Mouse (Mus musculus) hindbrain, postnatal 0 days (tissue): ENCODE measurements around the gene Ccdc155. TPM values are rescaled to one million over a fixed set of nuclear protein-coding genes. Genes with fewer than 3 reads are reported as not detected.

Experiments used
- ATAC-seq: fragments of 200-750 bp; cut with Nextera tagmentation; 2 replicates; pipeline ENCODE4 v1.8.0; 2017; ENCODE audit warnings: mild to moderate bottlenecking, moderate TSS enrichment, moderate library complexity
- DNase-seq: peaks from one replicate; pipeline ENCODE4 v3.0.0-alpha.2; 2015; ENCODE audit warnings: low spot score
- H3K27ac ChIP-seq: fragments of 300-500 bp; sonication (generic); 2 replicates; pipeline ENCODE4 v1.5.1; 2014; ENCODE audit warnings: mild to moderate bottlenecking
- H3K27me3 ChIP-seq: fragments of 300-500 bp; sonication (generic); 2 replicates; pipeline ENCODE4 v1.6.1; 2014; ENCODE audit warnings: low read length, mixed read lengths; ENCODE audit not compliant: insufficient read depth
- H3K36me3 ChIP-seq: fragments of 300-500 bp; sonication (generic); 2 replicates; pipeline ENCODE4 v1.6.1; 2014; ENCODE audit warnings: low read length, mixed read lengths; ENCODE audit not compliant: insufficient read depth
- H3K4me1 ChIP-seq: fragments of 300-500 bp; sonication (generic); 2 replicates; pipeline ENCODE4 v1.6.1; 2014; ENCODE audit warnings: antibody characterized with exemption, low read length, mixed read lengths; ENCODE audit not compliant: insufficient read depth
- H3K4me2 ChIP-seq: fragments of 300-500 bp; sonication (generic); 2 replicates; pipeline ENCODE4 v1.6.1; 2014; ENCODE audit warnings: low read depth, mild to moderate bottlenecking, low read length, moderate library complexity, mixed read lengths
- H3K4me3 ChIP-seq: fragments of 300-500 bp; sonication (generic); 2 replicates; pipeline ENCODE4 v1.5.1; 2014; ENCODE audit warnings: low read length
- H3K9ac ChIP-seq: fragments of 300-500 bp; sonication (generic); replicated peaks from 2 replicates; pipeline ENCODE4 v1.6.1; 2014; ENCODE audit warnings: mild to moderate bottlenecking, low read length, moderate library complexity, mixed read lengths
- H3K9me3 ChIP-seq: fragments of 300-500 bp; sonication (generic); 2 replicates; pipeline ENCODE4 v1.6.1; 2016; ENCODE audit warnings: low read length, mixed read lengths
- CTCF ChIP-seq: IDR thresholded peaks from 2 replicates; pipeline ENCODE4 v1.5.1; 2016; ENCODE audit warnings: antibody characterized with exemption, control low read depth, low read depth
- WGBS: fragments of 180-500 bp; shearing (Covaris S2); extraction: QIAGEN DNeasy Blood & Tissue Kit; methylation state at CpG from one replicate; pipeline ENCODE4 v1.1.7; 2014; 5-methylcytosine and 5-hydroxymethylcytosine counted together
- polyA plus RNA-seq: library from polyadenylated mRNA; unstranded; fragments of >200 nt; fragmentation: Nextera tagmentation; extraction: Ambion mirVana; gene quantifications from 2 replicates; pipeline ENCODE4 v1.2.1, GENCODE M21; 2015
- total RNA-seq: library from RNA; depleted of rRNA; stranded (reverse); fragments of >200 nt; gene quantifications from 2 replicates; pipeline ENCODE4 v1.2.3, GENCODE M21; 2014

The Ccdc155 gene
- total and polyA plus RNA-seq, 2 experiments from 2014 or later = 0.10 to 0.46 TPM

DNA sequence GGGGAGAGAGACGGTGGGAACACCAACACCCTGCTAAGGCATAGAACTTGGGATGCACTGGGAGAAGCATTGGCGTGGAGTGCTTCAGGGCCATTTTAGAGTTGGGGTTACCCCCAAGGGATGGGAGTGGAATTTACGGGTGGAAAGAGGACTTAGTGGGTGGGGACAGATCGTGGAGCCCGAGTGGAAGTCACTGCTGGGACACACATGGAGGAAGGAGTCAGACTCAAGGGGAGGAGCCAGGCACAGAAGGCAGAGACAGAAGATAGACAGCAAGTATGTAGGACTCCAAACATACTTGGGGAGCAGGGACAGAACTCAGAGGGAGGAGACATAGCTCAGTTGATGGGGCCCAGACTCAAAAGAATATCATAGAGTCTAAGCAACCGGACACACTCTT, 42.1 kb downstream of the Ccdc155 start:
- Histone ChIP-seq H3K4me2 (peak overlapping the region; percentile 63), H3K9ac (peak overlapping the region; percentile 38; the same call in 1 of the 2 replicates), H3K27ac (0 out of 2 replicates have a peak overlapping the region, but pooled peaks have one; percentile 32), H3K4me1 (no peaks in the 10 kb centered on the region; the same call in 1 of the 2 replicates), H3K9me3 (no peaks in the 10 kb centered on the region), H3K36me3 (0 out of 2 replicates have a peak, but pooled peaks cover 4% of the 10 kb centered on the region), H3K27me3 (peaks cover 18% of the 10 kb centered on the region), H3K4me3 (peak overlapping the region; percentile 33)
- ATAC-seq (no peak), DNase-seq (no peak)
- 29% methylated on average over 6 of the region's 6 CpGs for WGBS
- TF ChIP-seq CTCF = no peak

GRCm38 (mm10) chr7:45161612-45162473, 42.8 kb downstream of the Ccdc155 start:
- Histone ChIP-seq H3K36me3 (0 out of 2 replicates have a peak, but pooled peaks cover 4% of the 10 kb centered on the region), H3K9ac (peak overlapping the region; percentile 38; the same call in 1 of the 2 replicates), H3K27me3 (peaks cover 13% of the 10 kb centered on the region), H3K4me1 (no peaks in the 10 kb centered on the region; the same call in 1 of the 2 replicates), H3K27ac (0 out of 2 replicates have a peak overlapping the region, but pooled peaks have one; percentile 32), H3K4me3 (peak overlapping the region; percentile 33), H3K4me2 (peak overlapping the region; percentile 63), H3K9me3 (no peaks in the 10 kb centered on the region)
- peak; percentile 94 for ATAC-seq
- WGBS = 4% methylated on average over 33 of the region's 35 CpGs
- peak; percentile 95 for DNase-seq
- peak; percentile 79 for TF ChIP-seq CTCF

DNA sequence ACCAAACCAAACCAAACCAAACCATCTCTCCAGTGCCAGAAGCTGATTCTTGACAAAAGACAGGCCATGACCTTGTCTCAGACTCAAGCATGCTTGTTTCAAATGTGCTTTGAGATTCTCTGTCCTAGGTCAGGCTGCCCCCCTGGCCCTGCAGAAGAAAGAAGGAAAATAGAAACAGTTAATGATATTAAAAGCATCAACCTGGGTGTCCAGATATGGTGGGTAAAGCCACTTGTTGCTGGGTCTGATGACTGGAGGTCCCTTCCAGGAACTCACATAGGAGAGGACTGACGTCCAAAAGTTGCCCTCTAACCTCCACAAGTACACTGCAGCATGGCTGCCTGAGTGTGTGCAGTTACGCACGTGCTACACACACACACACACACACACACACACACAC, 43.8 kb downstream of the Ccdc155 start:
- no peak overlapping the region for H3K27ac ChIP-seq
- no peaks in the 10 kb centered on the region; the same call in 1 of the 2 replicates for H3K4me1 ChIP-seq
- no peak overlapping the region for H3K9ac ChIP-seq
- H3K36me3 ChIP-seq = 0 out of 2 replicates have a peak, but pooled peaks cover 4% of the 10 kb centered on the region
- ATAC-seq (no peak), DNase-seq (no peak)
- WGBS = 94% methylated on average over 3 of the region's 3 CpGs
- peaks cover 10% of the 10 kb centered on the region for H3K27me3 ChIP-seq
- no peak overlapping the region for H3K4me3 ChIP-seq
- no peaks in the 10 kb centered on the region for H3K9me3 ChIP-seq
- H3K4me2 ChIP-seq = no peak overlapping the region
- no peak for TF ChIP-seq CTCF

DNA sequence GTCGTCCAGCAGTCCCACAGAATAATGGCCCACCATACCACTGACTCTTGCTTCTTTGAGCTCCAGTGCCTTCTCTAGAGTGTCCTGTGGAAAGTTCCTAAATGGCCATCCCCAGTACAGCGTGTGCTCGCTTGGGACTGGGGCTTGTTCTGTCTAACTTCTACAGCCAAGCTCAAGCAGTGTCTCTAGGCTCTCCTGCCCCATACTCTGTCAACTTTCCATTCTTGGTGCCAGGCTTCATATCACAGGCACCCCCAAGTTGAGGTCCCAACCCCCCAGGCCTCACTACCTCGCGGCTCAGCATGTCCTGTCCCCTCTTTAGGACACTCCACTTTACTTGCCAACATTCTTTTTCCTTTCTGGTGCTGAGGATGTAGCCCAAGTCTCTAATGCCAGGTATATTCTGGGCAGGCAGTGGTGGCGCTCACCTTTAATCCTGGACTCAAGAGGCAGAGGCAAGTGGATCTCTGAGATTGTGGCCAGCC, 44.3 kb downstream of the Ccdc155 start:
- no peak for ATAC-seq
- no peak overlapping the region for H3K4me3 ChIP-seq
- no peak overlapping the region for H3K4me2 ChIP-seq
- H3K27me3 ChIP-seq = peaks cover 5% of the 10 kb centered on the region
- 90% methylated on average over 6 of the region's 6 CpGs for WGBS
- H3K4me1 ChIP-seq = no peaks in the 10 kb centered on the region; the same call in 1 of the 2 replicates
- no peak overlapping the region for H3K9ac ChIP-seq
- DNase-seq = no peak
- no peak for TF ChIP-seq CTCF
- 0 out of 2 replicates have a peak, but pooled peaks cover 4% of the 10 kb centered on the region for H3K36me3 ChIP-seq
- H3K9me3 ChIP-seq = no peaks in the 10 kb centered on the region
- no peak overlapping the region for H3K27ac ChIP-seq

GRCm38 (mm10) chr7:45158991-45159390, 45.7 kb downstream of the Ccdc155 start:
- ATAC-seq = no peak
- no peak overlapping the region for H3K9ac ChIP-seq
- H3K4me2 ChIP-seq = no peak overlapping the region
- no peak for TF ChIP-seq CTCF
- WGBS = 96% methylated on average over 6 of the region's 6 CpGs
- no peak overlapping the region for H3K4me3 ChIP-seq
- no peak for DNase-seq
- no peaks in the 10 kb centered on the region for H3K9me3 ChIP-seq
- H3K27ac ChIP-seq = no peak overlapping the region
- H3K27me3 ChIP-seq = no peaks in the 10 kb centered on the region; the same call in 1 of the 2 replicates
- H3K4me1 ChIP-seq = peaks cover 3% of the 10 kb centered on the region
- 0 out of 2 replicates have a peak, but pooled peaks cover 4% of the 10 kb centered on the region for H3K36me3 ChIP-seq

- Histone ChIP-seq H3K4me2 (no peak overlapping the region), H3K27me3 (no peaks in the 10 kb centered on the region), H3K27ac (no peak overlapping the region), H3K9ac (no peak overlapping the region), H3K9me3 (no peaks in the 10 kb centered on the region), H3K4me3 (no peak overlapping the region), H3K4me1 (peaks cover 7% of the 10 kb centered on the region; the same call in 1 of the 2 replicates), H3K36me3 (0 out of 2 replicates have a peak, but pooled peaks cover 4% of the 10 kb centered on the region)
- TF ChIP-seq CTCF = no peak
- ATAC-seq (no peak), DNase-seq (no peak)
- 90% methylated on average over 14 of the region's 14 CpGs for WGBS
Measured at GRCm38 (mm10) chr7:45157459-45157858, 47.2 kb downstream of the Ccdc155 start.
